In the genomic region with DNA sequence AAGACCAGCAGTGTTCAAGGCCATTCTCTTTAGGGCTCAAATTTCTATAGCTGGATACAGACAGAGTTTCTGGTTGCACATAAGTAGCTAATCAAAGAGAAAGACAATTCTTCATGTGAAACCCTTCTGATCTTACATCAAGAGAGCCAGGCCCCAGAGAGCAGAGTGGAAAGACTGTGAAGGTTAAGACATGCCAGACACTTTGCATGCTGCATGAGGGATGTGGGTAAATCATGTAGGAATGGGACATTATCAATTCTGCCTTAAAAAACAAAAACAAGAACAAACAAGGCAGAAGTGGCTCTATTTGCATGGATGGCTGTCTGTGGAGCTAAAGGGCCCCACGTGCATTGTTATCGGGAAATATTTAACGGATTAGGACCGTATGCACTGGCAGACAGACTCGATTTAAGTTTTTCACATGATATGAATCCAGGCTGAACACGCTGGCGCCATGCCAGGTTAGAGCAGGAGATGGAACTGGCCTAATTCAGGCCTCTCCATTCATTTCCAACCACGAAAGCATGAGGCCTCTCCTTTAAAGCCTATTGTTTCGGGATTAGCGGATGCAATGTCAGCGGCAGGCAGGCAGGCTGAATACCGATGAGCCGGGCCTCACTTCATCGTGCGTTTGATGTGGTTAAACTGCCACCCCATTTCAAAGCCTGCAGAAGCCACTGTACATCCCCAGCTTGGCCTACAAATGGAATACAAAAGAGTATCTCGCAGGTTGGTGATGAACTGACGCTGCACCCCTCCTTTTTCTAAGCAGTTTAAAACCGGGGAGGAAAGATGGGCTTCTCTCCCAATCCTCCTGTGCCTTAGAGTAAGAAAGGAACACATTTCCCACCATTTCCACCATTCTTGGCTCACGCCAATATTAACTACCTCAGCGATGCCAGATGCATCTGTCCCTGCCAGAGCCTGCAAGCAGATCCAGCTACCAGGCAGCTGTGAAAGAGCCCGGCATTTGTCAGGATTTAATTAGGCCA, we compare ENCODE assay signal across 9 mouse cellular contexts.
DNase-seq lines count a peak whose midpoint lies in the region; ATAC-seq lines count a peak whose summit lies in the region.
"Had no signal": no experiment of that assay in that cellular context is flagged by ENCODE, and none has a peak within 500 bp of the region (broad histone marks: within the 10 kb centered on the region; RNA-seq: fewer than 3 reads in every experiment).

No protein-coding gene starts in this region.

- peak overlapping the region; percentile 80 for H3K27ac ChIP-seq in neural tube, embryonic 15.5 days (replicated peaks)
- H3K27ac ChIP-seq: liver, embryonic 14.5 days had no signal

- no peaks in the 10 kb centered on the region for H3K9me3 ChIP-seq in neural tube, embryonic 15.5 days (replicated peaks)

- peak; percentile 52 for DNase-seq in adrenal gland, postnatal 14 days
- no peak for DNase-seq in adrenal gland, adult 2 months
- DNase-seq in right cerebral cortex, adult 18-20 months, result peak; percentile 32
- no peak for DNase-seq in right cerebral cortex, adult 2 months (ENCODE audit: low spot score in 2 of 2)
- DNase-seq in gastrocnemius, postnatal 25 days, result peak; percentile 28
- peak; percentile 69 to 79 for DNase-seq in kidney, postnatal 4 days
- DNase-seq in spleen, postnatal 36 days (ENCODE audit: low spot score in 2 of 2), result no peak

- no peaks in the 10 kb centered on the region for H3K27me3 ChIP-seq in neural tube, embryonic 15.5 days (replicated peaks)

- peak; percentile 54 for ATAC-seq in neural tube, embryonic 15.5 days (ENCODE audit: low FRiP score)

- H3K4me3 ChIP-seq in neural tube, embryonic 15.5 days (replicated peaks), result no peak overlapping the region

- peaks cover 36% of the 10 kb centered on the region for H3K4me1 ChIP-seq in neural tube, embryonic 15.5 days

- H3K36me3 ChIP-seq in neural tube, embryonic 15.5 days, result no peaks in the 10 kb centered on the region

- WGBS in neural tube, embryonic 15.5 days, result 8% methylated on average over 21 of the region's 21 CpGs

- H3K9ac ChIP-seq in neural tube, embryonic 15.5 days (replicated peaks), result 0 out of 2 replicates have a peak overlapping the region, but pooled peaks have one; percentile 24
- H3K9ac ChIP-seq: liver, embryonic 14.5 days had no signal

- H3K4me2 ChIP-seq in neural tube, embryonic 15.5 days, result no peak overlapping the region

Comparison
In these comparisons a context has a peak if more than half of its experiments do, and no peak if none do; other contexts are left out.
1. DNase-seq: peak in adrenal gland, postnatal 14 days (single experiment), right cerebral cortex, adult 18-20 months (single experiment), gastrocnemius, postnatal 25 days (single experiment) and kidney, postnatal 4 days (2 of 2); none in adrenal gland, adult 2 months (single experiment), right cerebral cortex, adult 2 months (0 of 2) and spleen, postnatal 36 days (0 of 2).